Mouse (Mus musculus): ENCODE results near the gene Zfp764. TPM values are rescaled to one million over a fixed set of nuclear protein-coding genes. Genes with fewer than 3 reads are reported as not detected.
"Not testable (repeated sequence)": the region's sequence is repeated elsewhere in the genome, so short reads cannot be mapped to it uniquely, and the experiment has no call there.

Gene Zfp764
- polyA plus RNA-seq (2015; fragmentation: Nextera tagmentation; extraction: Ambion mirVana), result 9.7 and 9.8 TPM in 2 replicates

- ATAC-seq (ENCODE audit: insufficient number of reproducible peaks, low FRiP score, low TSS enrichment, low read depth), result peak; percentile 83
- H3K9me3 ChIP-seq, H3K36me3 ChIP-seq, H3K4me1 ChIP-seq, H3K27me3 ChIP-seq: not testable (repeated sequence)
- peak within 1 kb of the TSS; percentile 92 for H3K4me2 ChIP-seq
- peak within 1 kb of the TSS; percentile 50 for H3K4me3 ChIP-seq
- H3K9ac ChIP-seq, result peak within 1 kb of the TSS; percentile 76
- 4% methylated on average over 40 of the region's 40 CpGs for WGBS
- peak within 1 kb of the TSS; percentile 83 for H3K27ac ChIP-seq
Measured at GRCm38 (mm10) chr7:127406002-127406987, at the start of gene Zfp764. Gene Zfp764 (minus strand): TSS chr7:127406822.

- 88% methylated on average over 7 of the region's 7 CpGs for WGBS
- Histone ChIP-seq H3K4me3 (no peak overlapping the region), H3K4me2 (no peak overlapping the region), H3K27me3 (no peaks in the 10 kb centered on the region), H3K36me3 (peaks cover 59% of the 10 kb centered on the region), H3K9ac (no peak overlapping the region), H3K4me1 (peaks cover 22% of the 10 kb centered on the region), H3K9me3 (no peaks in the 10 kb centered on the region), H3K27ac (no peak overlapping the region)
- no peak for ATAC-seq (ENCODE audit: insufficient number of reproducible peaks, low FRiP score, low TSS enrichment, low read depth)
Measured at GRCm38 (mm10) chr7:127454905-127455304, 48.3 kb upstream of the Zfp764 start.

- H3K9ac ChIP-seq, result no peak overlapping the region
- H3K4me1 ChIP-seq, result peaks cover 29% of the 10 kb centered on the region
- H3K9me3 ChIP-seq, result no peaks in the 10 kb centered on the region
- H3K27me3 ChIP-seq, result no peaks in the 10 kb centered on the region
- H3K4me3 ChIP-seq, result no peak overlapping the region
- peaks cover 49% of the 10 kb centered on the region for H3K36me3 ChIP-seq
- WGBS, result 98% methylated on average over 2 of the region's 2 CpGs
- no peak overlapping the region for H3K27ac ChIP-seq
- no peak overlapping the region for H3K4me2 ChIP-seq
- ATAC-seq (ENCODE audit: insufficient number of reproducible peaks, low FRiP score, low TSS enrichment, low read depth), result no peak
Measured at GRCm38 (mm10) chr7:127453056-127453455, 46.4 kb upstream of the Zfp764 start.

GRCm38 (mm10) chr7:127449966-127450365 is 43.3 kb upstream of the Zfp764 start:
- Histone ChIP-seq H3K9me3 (no peaks in the 10 kb centered on the region), H3K36me3 (peaks cover 40% of the 10 kb centered on the region), H3K27ac (no peak overlapping the region), H3K9ac (peak overlapping the region; percentile 27; the same call in 1 of the 2 replicates), H3K27me3 (no peaks in the 10 kb centered on the region), H3K4me1 (peaks cover 36% of the 10 kb centered on the region), H3K4me2 (peak overlapping the region; percentile 69), H3K4me3 (peak overlapping the region; percentile 89)
- ATAC-seq (ENCODE audit: insufficient number of reproducible peaks, low FRiP score, low TSS enrichment, low read depth), result no peak
- WGBS, result 82% methylated on average over 7 of the region's 7 CpGs

- Histone ChIP-seq H3K4me3 (peak within 1 kb of the TSS; percentile 89), H3K9me3 (no peaks in the 10 kb centered on the region), H3K27me3 (no peaks in the 10 kb centered on the region), H3K9ac (peak within 1 kb of the TSS; percentile 91), H3K27ac (peak within 1 kb of the TSS; percentile 97), H3K4me1 (peaks cover 36% of the 10 kb centered on the region), H3K4me2 (peak within 1 kb of the TSS; percentile 69), H3K36me3 (peaks cover 44% of the 10 kb centered on the region)
- WGBS, result under 1% methylated on average over 54 of the region's 54 CpGs
- ATAC-seq (ENCODE audit: insufficient number of reproducible peaks, low FRiP score, low TSS enrichment, low read depth), result peak; percentile 82
Measured at GRCm38 (mm10) chr7:127448521-127449300, 42.1 kb upstream of the Zfp764 start, which contains the start of gene Zfp689. Gene Zfp689 (minus strand): TSS chr7:127449158.

GRCm38 (mm10) chr7:127443976-127444375 is 37.4 kb upstream of the Zfp764 start:
- WGBS, result 92% methylated on average over 20 of the region's 20 CpGs
- no peak overlapping the region for H3K4me2 ChIP-seq
- H3K9me3 ChIP-seq, result no peaks in the 10 kb centered on the region
- ATAC-seq (ENCODE audit: insufficient number of reproducible peaks, low FRiP score, low TSS enrichment, low read depth), result no peak
- peaks cover 51% of the 10 kb centered on the region for H3K36me3 ChIP-seq
- no peaks in the 10 kb centered on the region for H3K27me3 ChIP-seq
- peaks cover 7% of the 10 kb centered on the region; the same call in 1 of the 2 replicates for H3K4me1 ChIP-seq
- no peak overlapping the region for H3K9ac ChIP-seq
- no peak overlapping the region for H3K4me3 ChIP-seq
- H3K27ac ChIP-seq, result no peak overlapping the region

- no peaks in the 10 kb centered on the region for H3K4me1 ChIP-seq
- ATAC-seq (ENCODE audit: insufficient number of reproducible peaks, low FRiP score, low TSS enrichment, low read depth), result no peak
- no peak overlapping the region for H3K9ac ChIP-seq
- H3K36me3 ChIP-seq, result peaks cover 15% of the 10 kb centered on the region
- no peak overlapping the region for H3K4me3 ChIP-seq
- no peaks in the 10 kb centered on the region for H3K27me3 ChIP-seq
- 0 out of 2 replicates have a peak, but pooled peaks cover 5% of the 10 kb centered on the region for H3K9me3 ChIP-seq
- no peak overlapping the region for H3K4me2 ChIP-seq
- 86% methylated on average over 3 of the region's 3 CpGs for WGBS
- no peak overlapping the region for H3K27ac ChIP-seq
Measured at GRCm38 (mm10) chr7:127437724-127438123, 31.1 kb upstream of the Zfp764 start.

GRCm38 (mm10) chr7:127435206-127435605 is 28.6 kb upstream of the Zfp764 start:
- WGBS, result 86% methylated on average over 4 of the region's 4 CpGs
- Histone ChIP-seq H3K27me3 (no peaks in the 10 kb centered on the region), H3K27ac (no peak overlapping the region), H3K9ac (no peak overlapping the region), H3K9me3 (0 out of 2 replicates have a peak, but pooled peaks cover 5% of the 10 kb centered on the region), H3K4me2 (no peak overlapping the region), H3K4me1 (no peaks in the 10 kb centered on the region), H3K36me3 (no peaks in the 10 kb centered on the region), H3K4me3 (no peak overlapping the region)
- ATAC-seq (ENCODE audit: insufficient number of reproducible peaks, low FRiP score, low TSS enrichment, low read depth), result no peak

- ATAC-seq (ENCODE audit: insufficient number of reproducible peaks, low FRiP score, low TSS enrichment, low read depth), result no peak
- Histone ChIP-seq H3K9me3 (no peaks in the 10 kb centered on the region), H3K27me3 (peaks cover 7% of the 10 kb centered on the region; the same call in 1 of the 2 replicates), H3K4me1 (peaks cover 8% of the 10 kb centered on the region; the same call in 1 of the 2 replicates), H3K36me3 (no peaks in the 10 kb centered on the region), H3K27ac (no peak overlapping the region), H3K4me2 (no peak overlapping the region), H3K9ac (no peak overlapping the region), H3K4me3 (no peak overlapping the region)
- 71% methylated on average over 3 of the region's 3 CpGs for WGBS
Measured at GRCm38 (mm10) chr7:127426354-127426753, 19.7 kb upstream of the Zfp764 start.

GRCm38 (mm10) chr7:127425911-127426310 is 19.3 kb upstream of the Zfp764 start:
- no peak overlapping the region for H3K27ac ChIP-seq
- H3K4me2 ChIP-seq, result no peak overlapping the region
- WGBS, result 91% methylated on average over 2 of the region's 2 CpGs

GRCm38 (mm10) chr7:127425291-127425690 is 18.7 kb upstream of the Zfp764 start:
- H3K27me3 ChIP-seq, result peaks cover 7% of the 10 kb centered on the region; the same call in 1 of the 2 replicates
- H3K27ac ChIP-seq, result no peak overlapping the region
- ATAC-seq (ENCODE audit: insufficient number of reproducible peaks, low FRiP score, low TSS enrichment, low read depth), result no peak
- no peak overlapping the region for H3K4me2 ChIP-seq
- H3K4me1 ChIP-seq, result peaks cover 13% of the 10 kb centered on the region; the same call in 1 of the 2 replicates
- 84% methylated on average over 3 of the region's 3 CpGs for WGBS
- no peak overlapping the region for H3K4me3 ChIP-seq
- H3K9me3 ChIP-seq, result no peaks in the 10 kb centered on the region
- no peak overlapping the region for H3K9ac ChIP-seq
- no peaks in the 10 kb centered on the region for H3K36me3 ChIP-seq

More at GRCm38 (mm10) chr7:127425911-127426310, 19.3 kb upstream of the Zfp764 start:
- H3K9me3 ChIP-seq, result no peaks in the 10 kb centered on the region
- H3K27me3 ChIP-seq, result peaks cover 7% of the 10 kb centered on the region; the same call in 1 of the 2 replicates
- no peak for ATAC-seq (ENCODE audit: insufficient number of reproducible peaks, low FRiP score, low TSS enrichment, low read depth)
- no peak overlapping the region for H3K9ac ChIP-seq
- H3K36me3 ChIP-seq, result no peaks in the 10 kb centered on the region
- H3K4me1 ChIP-seq, result peaks cover 13% of the 10 kb centered on the region; the same call in 1 of the 2 replicates
- no peak overlapping the region for H3K4me3 ChIP-seq

Data from limb, embryonic 15.5 days (tissue).